Mouse (Mus musculus): Measurements from ENCODE around the gene Mstn.

Mstn gene

DNA sequence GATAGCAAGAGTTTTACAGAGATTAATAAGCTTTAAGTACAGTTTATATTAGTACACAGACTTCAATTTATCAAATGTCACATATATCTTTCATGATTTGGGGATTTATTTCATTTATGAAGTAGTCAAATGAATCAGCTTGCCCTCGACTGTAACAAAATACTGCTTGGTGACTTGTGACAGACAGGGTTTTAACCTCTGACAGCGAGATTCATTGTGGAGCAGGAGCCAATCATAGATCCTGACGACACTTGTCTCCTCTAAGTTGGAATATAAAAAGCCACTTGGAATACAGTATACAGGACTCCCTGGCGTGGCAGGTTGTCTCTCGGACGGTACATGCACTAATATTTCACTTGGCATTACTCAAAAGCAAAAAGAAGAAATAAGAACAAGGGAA, at the start of gene Mstn:
TSS of gene Mstn (plus strand) at position 301 of the 400 bp plus-strand sequence.
- in situ Hi-C loops (cut with MboI; ENCODE audit: unreplicated experiment in 2 of 2), result loop anchor here (5.0 to 25.0 kb wide), 2 partner anchors 201 to 646 kb away; partner anchors contain the start of gene Dnah7a (in 1 of the 2)

DNA sequence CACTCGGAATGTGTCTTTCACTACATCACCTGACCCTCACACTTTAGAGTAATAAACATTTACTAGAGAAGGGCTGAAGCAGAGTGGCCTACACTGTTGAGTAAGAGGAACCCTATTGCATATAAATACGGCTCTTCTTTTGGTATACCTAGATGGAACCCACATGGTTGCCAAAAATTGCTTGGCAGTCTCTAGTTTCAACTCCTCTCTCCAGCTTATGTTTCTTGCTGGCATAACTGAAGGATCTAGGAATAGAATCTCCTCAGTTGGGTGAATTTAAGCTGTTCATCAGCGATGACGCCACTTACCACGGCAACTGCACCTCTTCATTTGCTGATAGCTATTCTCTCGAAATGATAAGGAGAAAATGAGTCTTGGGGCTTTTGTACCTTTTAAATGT, 46.7 kb upstream of the Mstn start:
- in situ Hi-C loops (cut with MboI; ENCODE audit: unreplicated experiment in 2 of 2), result no loop called here

DNA sequence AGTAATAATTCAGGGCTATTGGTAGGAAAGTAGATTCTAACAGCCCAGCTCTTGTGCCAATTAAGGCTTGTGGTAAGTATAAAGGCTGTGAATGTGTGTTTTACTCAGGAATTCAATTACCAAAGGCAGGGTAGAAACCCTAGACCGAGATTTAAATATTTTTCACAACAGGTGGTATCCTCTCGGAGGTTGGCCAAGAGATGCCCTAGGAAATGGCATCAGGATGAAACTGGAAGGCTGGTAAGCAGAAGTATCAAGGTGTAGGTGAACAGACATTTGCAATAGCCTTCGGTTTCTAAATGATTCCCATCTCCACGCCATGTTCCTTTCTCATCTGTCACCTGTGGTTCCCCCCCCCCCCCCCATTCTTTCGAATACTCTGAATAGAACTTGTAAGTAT, 45.8 kb upstream of the Mstn start:
- in situ Hi-C loops (cut with MboI; ENCODE audit: unreplicated experiment in 2 of 2), result no loop called here

DNA sequence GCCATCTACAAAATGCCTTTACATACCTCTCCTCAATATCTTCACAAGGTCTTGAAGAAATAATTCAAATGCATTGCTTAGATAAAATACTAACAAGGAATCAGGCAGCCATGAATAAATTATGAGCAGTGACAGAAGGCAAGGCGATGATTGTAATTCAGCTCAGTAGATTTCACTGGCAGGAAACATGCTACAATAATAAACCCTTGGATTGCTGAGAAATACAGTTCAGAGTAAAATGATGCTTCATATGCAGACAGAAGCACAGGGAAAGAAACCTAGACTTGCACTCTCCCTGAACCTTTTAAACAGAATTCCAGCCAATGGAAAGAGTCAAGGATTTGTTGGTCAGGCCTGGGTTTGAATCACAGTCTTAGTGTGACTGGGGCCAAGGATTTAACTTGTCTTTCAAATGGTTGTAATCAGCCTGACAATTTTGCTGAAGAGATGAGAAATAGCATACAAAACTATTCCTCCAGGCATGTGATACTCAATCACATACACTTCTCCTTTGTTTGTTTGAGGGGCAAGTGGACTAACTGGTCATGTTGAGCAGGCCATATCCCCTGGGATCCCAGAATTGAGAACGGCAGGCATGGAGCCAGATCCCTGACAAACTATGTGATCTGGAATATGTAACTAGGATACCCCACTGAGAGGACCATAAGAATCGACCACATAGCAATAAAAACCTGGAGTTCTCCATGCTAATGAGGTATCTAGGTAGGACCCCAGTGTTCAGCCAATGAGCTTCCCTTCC, 42.5 kb upstream of the Mstn start:
- in situ Hi-C loops (cut with MboI; ENCODE audit: unreplicated experiment in 2 of 2), result no loop called here

DNA sequence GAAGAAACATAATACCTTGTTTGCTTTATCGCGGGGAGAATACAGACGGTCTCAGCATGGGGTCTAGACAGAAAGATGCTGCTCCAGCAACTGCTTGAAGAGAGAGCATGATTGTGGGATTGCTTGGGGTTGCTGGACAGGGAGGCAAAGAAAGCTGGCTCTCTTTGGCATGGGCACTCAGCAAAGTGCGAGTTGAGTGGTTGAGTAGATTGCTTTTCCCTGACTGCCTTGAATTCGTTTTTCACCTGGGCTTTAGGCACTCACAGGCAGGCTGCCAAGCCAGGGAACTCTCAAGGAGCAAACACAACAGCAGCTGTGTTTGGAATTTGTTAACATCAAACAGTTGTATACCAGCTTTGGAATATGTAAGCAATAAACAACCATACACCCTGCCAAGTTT, 41.4 kb upstream of the Mstn start, which contains the start of gene 1700019D03Rik:
TSS of gene 1700019D03Rik (minus strand) at position 101 of the 400 bp plus-strand sequence.
- in situ Hi-C loops (cut with MboI; ENCODE audit: unreplicated experiment in 2 of 2), result no loop called here

DNA sequence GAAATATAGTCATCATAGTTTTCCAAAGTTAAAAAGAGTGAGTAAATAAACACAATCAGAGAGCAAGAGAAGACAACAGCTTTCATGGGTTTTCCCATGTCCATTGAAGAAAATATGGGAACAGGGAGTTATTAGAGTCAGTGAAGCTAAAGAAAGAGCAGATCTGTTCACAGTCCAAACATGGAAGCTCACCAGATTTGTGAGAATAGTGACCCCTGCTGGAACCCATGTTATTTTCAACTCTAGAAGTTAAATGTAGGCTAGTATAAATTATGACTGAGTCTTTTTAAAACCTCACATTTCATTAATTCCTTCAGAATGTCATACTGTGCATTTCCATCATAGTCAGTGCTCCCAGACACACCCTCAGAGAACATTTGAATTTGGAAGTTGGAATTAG, 28.9 kb upstream of the Mstn start:
- in situ Hi-C loops (cut with MboI; ENCODE audit: unreplicated experiment in 2 of 2), result loop anchor here in 1 of 2 experiments (5.0 to 25.0 kb wide), 2 partner anchors 390 to 1930 kb away; no protein-coding TSS in a partner anchor

DNA sequence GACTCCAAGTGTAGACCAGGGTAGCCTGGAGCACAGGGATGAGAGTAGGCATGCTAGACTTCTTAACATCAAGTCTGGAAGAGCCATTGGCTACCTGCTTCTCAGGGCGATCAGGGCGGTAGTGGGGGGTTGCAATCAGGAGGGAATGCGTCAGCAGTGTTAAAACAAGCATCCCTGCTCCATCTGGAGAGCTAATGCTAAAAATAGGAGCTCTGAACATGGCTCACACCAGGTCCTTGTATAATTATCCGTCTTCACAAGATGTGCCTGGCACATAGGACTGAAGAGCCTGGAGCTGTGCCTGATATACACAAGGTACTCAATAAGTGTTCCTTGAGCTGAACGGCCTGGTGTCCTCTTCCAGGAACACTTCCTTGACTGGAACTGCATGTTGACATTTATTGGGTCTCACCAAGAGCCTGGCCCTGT, 24.0 kb upstream of the Mstn start:
- in situ Hi-C loops (cut with MboI; ENCODE audit: unreplicated experiment in 2 of 2), result loop anchor here in 1 of 2 experiments (25.0 kb wide), 1 partner anchor 1925 kb away; no protein-coding TSS in a partner anchor

DNA sequence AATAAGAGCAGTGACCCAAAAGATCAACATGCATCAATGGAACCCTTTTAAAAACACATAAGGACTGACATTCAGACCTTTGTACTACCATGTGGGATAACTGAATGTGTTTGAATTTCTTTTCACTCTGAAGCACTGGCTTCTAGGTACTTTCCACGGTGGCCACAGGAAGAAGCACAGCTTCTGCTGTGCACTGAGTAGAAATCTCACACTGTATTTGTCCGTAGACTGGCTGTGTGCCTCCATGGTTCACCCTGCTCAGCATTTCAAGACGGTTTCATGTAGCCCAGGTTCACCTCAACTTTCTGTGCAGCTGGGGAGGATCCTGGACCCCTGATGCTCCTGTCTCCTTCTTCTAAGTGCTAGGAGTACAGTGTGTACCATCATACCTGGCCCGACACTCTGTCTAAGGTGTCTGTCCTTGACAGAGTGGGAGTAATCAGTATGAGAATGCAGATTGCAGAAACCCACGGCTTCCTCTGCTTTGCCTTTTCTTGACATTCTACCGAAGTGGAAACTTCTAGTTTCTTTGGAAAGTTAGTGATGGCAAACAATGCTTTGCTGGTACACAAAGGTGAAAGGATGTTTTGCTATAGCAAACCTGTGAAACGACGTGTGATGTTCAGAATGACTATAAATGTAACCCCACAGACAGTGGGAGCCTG, 11.5 kb upstream of the Mstn start:
- in situ Hi-C loops (cut with MboI; ENCODE audit: unreplicated experiment in 2 of 2), result loop anchor here (5.0 to 25.0 kb wide), 7 partner anchors 212 to 1912 kb away; partner anchors contain the start of gene Dnah7a (in 1 of the 2)

- in situ Hi-C loops (cut with MboI; ENCODE audit: unreplicated experiment in 2 of 2), result loop anchor here (5.0 to 25.0 kb wide), 6 partner anchors 209 to 1331 kb away; partner anchors contain the start of gene Dnah7a (in 1 of the 2)
Observed at GRCm38 (mm10) chr1:53053087-53054022, 8.1 kb upstream of the Mstn start.

GRCm38 (mm10) chr1:53059106-53059505, 2.3 kb upstream of the Mstn start:
- in situ Hi-C loops (cut with MboI; ENCODE audit: unreplicated experiment in 2 of 2), result loop anchor here (5.0 to 25.0 kb wide), 6 partner anchors 203 to 1326 kb away; partner anchors contain the start of genes Asdurf (in 2 of the 2), Asnsd1 (in 2 of the 2) and Gm28551 (in 2 of the 2)

GRCm38 (mm10) chr1:53060499-53060898, 941 bp upstream of the Mstn start:
- in situ Hi-C loops (cut with MboI; ENCODE audit: unreplicated experiment in 2 of 2), result loop anchor here (5.0 to 25.0 kb wide), 2 partner anchors 202 to 647 kb away; partner anchors contain the start of gene Dnah7a (in 1 of the 2)

GRCm38 (mm10) chr1:53061871-53062608, 600 bp downstream of the Mstn start:
- in situ Hi-C loops (cut with MboI; ENCODE audit: unreplicated experiment in 2 of 2), result loop anchor here (5.0 to 25.0 kb wide), 2 partner anchors 200 to 645 kb away; partner anchors contain the start of gene Dnah7a (in 1 of the 2)

DNA sequence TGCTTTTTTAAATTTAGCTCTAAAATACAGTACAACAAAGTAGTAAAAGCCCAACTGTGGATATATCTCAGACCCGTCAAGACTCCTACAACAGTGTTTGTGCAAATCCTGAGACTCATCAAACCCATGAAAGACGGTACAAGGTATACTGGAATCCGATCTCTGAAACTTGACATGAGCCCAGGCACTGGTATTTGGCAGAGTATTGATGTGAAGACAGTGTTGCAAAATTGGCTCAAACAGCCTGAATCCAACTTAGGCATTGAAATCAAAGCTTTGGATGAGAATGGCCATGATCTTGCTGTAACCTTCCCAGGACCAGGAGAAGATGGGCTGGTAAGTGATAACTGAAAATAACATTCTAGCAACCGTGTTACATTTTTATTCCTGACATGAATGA, 2.5 kb downstream of the Mstn start:
- in situ Hi-C loops (cut with MboI; ENCODE audit: unreplicated experiment in 2 of 2), result loop anchor here (5.0 to 25.0 kb wide), 2 partner anchors 198 to 643 kb away; partner anchors contain the start of gene Dnah7a (in 1 of the 2)

DNA sequence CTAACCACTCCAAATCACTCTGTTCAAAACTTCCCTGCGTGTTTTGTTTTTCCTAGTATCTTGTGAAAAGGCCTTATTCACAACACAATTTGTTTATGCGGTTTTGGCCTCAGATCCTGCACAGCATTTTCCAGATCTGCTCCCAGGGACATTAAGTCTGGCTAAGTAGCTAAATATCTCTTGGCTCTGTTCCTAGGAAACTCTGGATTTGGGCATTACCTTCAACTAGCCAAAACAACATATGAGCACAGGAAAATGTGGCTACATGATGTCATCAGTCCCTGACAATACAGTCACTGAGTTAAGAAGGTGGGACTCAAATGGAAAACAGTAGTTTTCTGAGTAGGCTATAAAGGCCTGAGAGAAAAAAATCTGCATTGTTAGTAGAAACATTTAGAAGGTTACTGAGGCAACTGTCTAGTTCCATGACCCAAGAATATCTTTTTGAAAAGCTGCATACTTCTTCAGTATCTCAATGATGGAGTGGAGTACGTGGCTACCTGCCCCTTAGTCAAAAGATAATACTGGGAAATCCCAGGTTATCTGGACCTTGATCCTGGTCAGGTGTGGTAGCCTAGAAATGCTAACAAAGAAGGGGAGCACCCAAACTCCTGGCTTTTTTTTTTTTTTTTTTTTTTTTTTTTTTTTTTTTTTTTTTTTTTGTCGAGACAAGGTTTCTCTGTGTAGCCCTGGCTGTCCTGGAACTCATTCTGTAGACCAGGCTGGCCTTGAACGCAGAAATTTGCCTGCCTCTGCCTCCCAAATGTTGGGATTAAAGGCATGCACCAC, 8.5 kb downstream of the Mstn start:
- in situ Hi-C loops (cut with MboI; ENCODE audit: unreplicated experiment in 2 of 2), result loop anchor here in 1 of 2 experiments (25.0 kb wide), 1 partner anchor 192 kb away; no protein-coding TSS in a partner anchor

DNA sequence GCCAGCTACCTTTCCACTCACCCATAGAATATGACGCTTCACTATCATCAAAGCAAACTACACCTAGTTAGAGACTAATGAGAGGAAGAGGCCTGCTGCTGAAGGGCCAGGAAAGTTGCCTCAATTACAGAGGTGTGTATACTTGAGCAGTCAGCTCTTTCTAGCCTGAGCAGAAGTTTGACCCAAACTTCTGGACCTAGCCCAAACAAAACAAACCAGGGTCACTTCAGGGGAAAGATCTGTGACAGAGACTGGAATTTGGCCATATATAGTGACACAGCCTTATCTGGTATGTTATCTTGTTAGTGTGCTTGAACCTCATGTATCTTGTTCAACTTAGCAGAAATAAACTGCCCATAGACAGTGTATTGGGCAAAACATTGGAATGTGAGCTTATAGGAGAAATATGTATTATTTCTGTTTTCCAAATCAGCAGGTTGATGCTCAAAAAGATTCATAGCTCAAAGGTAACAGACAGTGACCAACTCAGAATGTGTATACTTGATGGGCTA, 9.3 kb downstream of the Mstn start:
- in situ Hi-C loops (cut with MboI; ENCODE audit: unreplicated experiment in 2 of 2), result loop anchor here in 1 of 2 experiments (25.0 kb wide), 1 partner anchor 192 kb away; no protein-coding TSS in a partner anchor

GRCm38 (mm10) chr1:53076656-53077055, 15.2 kb downstream of the Mstn start:
- in situ Hi-C loops (cut with MboI; ENCODE audit: unreplicated experiment in 2 of 2), result no loop called here

GRCm38 (mm10) chr1:53079876-53080275, 18.4 kb downstream of the Mstn start:
- in situ Hi-C loops (cut with MboI; ENCODE audit: unreplicated experiment in 2 of 2), result no loop called here

DNA sequence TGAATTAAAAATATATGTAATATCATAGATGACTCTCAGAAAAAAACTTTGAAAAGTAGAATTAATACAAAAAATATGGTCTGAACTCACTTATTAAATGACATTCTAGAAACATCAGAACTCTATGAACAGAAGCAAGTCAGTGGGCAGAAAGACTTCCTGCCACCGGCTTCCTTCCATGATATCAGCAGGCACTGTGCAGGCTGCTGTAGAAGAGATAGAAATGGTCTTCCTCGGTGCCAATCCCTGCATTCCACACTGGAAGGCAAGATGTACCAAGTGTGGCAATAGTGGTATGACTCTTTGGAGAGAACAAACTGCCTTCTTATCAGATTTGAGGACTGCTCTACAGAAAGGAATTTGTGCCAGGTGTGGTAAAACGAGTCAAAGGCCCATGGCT, 19.2 kb downstream of the Mstn start:
- in situ Hi-C loops (cut with MboI; ENCODE audit: unreplicated experiment in 2 of 2), result no loop called here

Measured in v-Abl transformed pro-B cells (cell line).